Mouse (Mus musculus): ENCODE results near the gene Ccdc78.
"Not testable (repeated sequence)": the region's sequence is repeated elsewhere in the genome, so short reads cannot be mapped to it uniquely, and the experiment has no call there.

Gene Ccdc78

GRCm38 (mm10) chr17:25786280-25786679 is at the start of gene Ccdc78:
Gene Ccdc78, plus strand, starts transcription at chr17:25786580.
- in situ Hi-C loops (cut with MseI, MboI) = no loop called here

- in situ Hi-C loops (cut with MseI, MboI) = no loop called here
Observed at GRCm38 (mm10) chr17:25738861-25739260, 47.5 kb upstream of the Ccdc78 start.

GRCm38 (mm10) chr17:25741471-25741870 is 44.9 kb upstream of the Ccdc78 start:
- in situ Hi-C loops (cut with MseI, MboI) = not testable (repeated sequence)

- in situ Hi-C loops (cut with MseI, MboI) = no loop called here
Observed at GRCm38 (mm10) chr17:25743831-25744230, 42.5 kb upstream of the Ccdc78 start.

GRCm38 (mm10) chr17:25744311-25744710 is 42.1 kb upstream of the Ccdc78 start:
- in situ Hi-C loops (cut with MseI, MboI) = no loop called here

GRCm38 (mm10) chr17:25748238-25748637 is 38.1 kb upstream of the Ccdc78 start:
- in situ Hi-C loops (cut with MseI, MboI) = no loop called here

- in situ Hi-C loops (cut with MseI, MboI) = no loop called here
Observed at GRCm38 (mm10) chr17:25749314-25749713, 37.1 kb upstream of the Ccdc78 start.

- in situ Hi-C loops (cut with MseI, MboI) = no loop called here
Observed at GRCm38 (mm10) chr17:25751446-25751845, 34.9 kb upstream of the Ccdc78 start.

- in situ Hi-C loops (cut with MseI, MboI) = no loop called here
Observed at GRCm38 (mm10) chr17:25754241-25754640, 32.1 kb upstream of the Ccdc78 start, which contains the start of gene Msln. Gene Msln, minus strand, starts transcription at chr17:25754378.

- in situ Hi-C loops (cut with MseI, MboI) = no loop called here
Observed at GRCm38 (mm10) chr17:25755086-25755485, 31.3 kb upstream of the Ccdc78 start.

GRCm38 (mm10) chr17:25755627-25756377 is 30.6 kb upstream of the Ccdc78 start:
- in situ Hi-C loops (cut with MseI, MboI) = no loop called here

GRCm38 (mm10) chr17:25756378-25757242 is 29.8 kb upstream of the Ccdc78 start:
- in situ Hi-C loops (cut with MseI, MboI) = no loop called here

- in situ Hi-C loops (cut with MseI, MboI) = no loop called here
Observed at GRCm38 (mm10) chr17:25757691-25758090, 28.7 kb upstream of the Ccdc78 start.

- in situ Hi-C loops (cut with MseI, MboI) = no loop called here
Observed at GRCm38 (mm10) chr17:25760148-25760547, 26.2 kb upstream of the Ccdc78 start.

- in situ Hi-C loops (cut with MseI, MboI) = no loop called here
Observed at GRCm38 (mm10) chr17:25761561-25761970, 24.8 kb upstream of the Ccdc78 start.

- in situ Hi-C loops (cut with MseI, MboI) = no loop called here
Observed at GRCm38 (mm10) chr17:25762591-25762990, 23.8 kb upstream of the Ccdc78 start.

- in situ Hi-C loops (cut with MseI, MboI) = loop anchor here in 1 of 2 experiments (5.0 kb wide), 1 partner anchor 36 kb away; no protein-coding TSS in a partner anchor
Observed at GRCm38 (mm10) chr17:25765886-25766285, 20.5 kb upstream of the Ccdc78 start.

- in situ Hi-C loops (cut with MseI, MboI) = loop anchor here in 1 of 2 experiments (5.0 kb wide), 1 partner anchor 33 kb away; no protein-coding TSS in a partner anchor
Observed at GRCm38 (mm10) chr17:25769331-25769730, 17.0 kb upstream of the Ccdc78 start.

- in situ Hi-C loops (cut with MseI, MboI) = no loop called here
Observed at GRCm38 (mm10) chr17:25773549-25774120, 12.7 kb upstream of the Ccdc78 start, which contains the start of gene Narfl. Gene Narfl, plus strand, starts transcription at chr17:25773776.

- in situ Hi-C loops (cut with MseI, MboI) = no loop called here
Observed at GRCm38 (mm10) chr17:25775318-25776062, 10.9 kb upstream of the Ccdc78 start.

GRCm38 (mm10) chr17:25777948-25778347 is 8.4 kb upstream of the Ccdc78 start:
- in situ Hi-C loops (cut with MseI, MboI) = no loop called here
